9 mouse cellular contexts compared by ENCODE assay signal in genomic region chr1:140245465-140245864, GRCm38 (mm10). TPM values are rescaled to one million over a fixed set of nuclear protein-coding genes. Genes with fewer than 3 reads are reported as not detected.
A peak's percentile ranks its signal among the peaks of the same experiment; 100 is the strongest.
DNase-seq lines count a peak whose midpoint lies in the region; ATAC-seq and TF ChIP-seq lines count a peak whose summit lies in the region.
"Had no signal": no experiment of that assay in that cellular context is flagged by ENCODE, and none has a peak within 500 bp of the region (broad histone marks: within the 10 kb centered on the region; RNA-seq: fewer than 3 reads in every experiment).

No protein-coding gene starts in this region.

- H3K9ac ChIP-seq in lung, embryonic 16.5 days (ENCODE audit: low read length), result peak overlapping the region; percentile 42; the same call in 1 of the 2 replicates

- under 1% methylated on average over 17 of the region's 17 CpGs for WGBS in lung, adult 2 months
- WGBS in hindbrain, embryonic 10.5 days, result 0% methylated on average over 17 of the region's 17 CpGs
- WGBS in lung, embryonic 16.5 days, result under 1% methylated on average over 17 of the region's 17 CpGs

- peak overlapping the region; percentile 32 for H3K4me3 ChIP-seq in lung, adult 2 months (replicated peaks; ENCODE audit: extremely low read depth, low read depth, low read length)
- H3K4me3 ChIP-seq in hindbrain, embryonic 10.5 days, result peak overlapping the region; percentile 70
- peak overlapping the region; percentile 49 for H3K4me3 ChIP-seq in lung, embryonic 16.5 days (ENCODE audit: low read length)

- TF ChIP-seq CTCF in lung, adult 2 months (IDR thresholded peaks at IDR 0.05; ENCODE audit: insufficient read depth, low read length), result no peak

- peak overlapping the region; percentile 78 for H3K4me2 ChIP-seq in lung, embryonic 16.5 days (ENCODE audit: low read depth, low read length)

- H3K27me3 ChIP-seq in hindbrain, embryonic 10.5 days (ENCODE audit: insufficient read depth, poor library complexity, severe bottlenecking), result no peaks in the 10 kb centered on the region
- no peaks in the 10 kb centered on the region for H3K27me3 ChIP-seq in lung, embryonic 16.5 days (ENCODE audit: control insufficient read depth, insufficient read depth, low read depth, low read length)

- ATAC-seq in lung, embryonic 16.5 days (ENCODE audit: low read depth), result peak; percentile 98

- no peaks in the 10 kb centered on the region for H3K36me3 ChIP-seq in hindbrain, embryonic 10.5 days
- H3K36me3 ChIP-seq in lung, embryonic 16.5 days (ENCODE audit: control insufficient read depth, insufficient read depth, low read length), result no peaks in the 10 kb centered on the region

- no peak for TF ChIP-seq POLR2A in lung, adult 2 months (IDR thresholded peaks at IDR 0.05; ENCODE audit: borderline replicate concordance, extremely low read depth, low read depth, low read length)

- H3K4me1 ChIP-seq in lung, adult 2 months (ENCODE audit: control insufficient read depth, insufficient read depth, low read length), result no peaks in the 10 kb centered on the region
- peaks cover 11% of the 10 kb centered on the region for H3K4me1 ChIP-seq in hindbrain, embryonic 10.5 days (replicated peaks)
- H3K4me1 ChIP-seq in lung, embryonic 16.5 days (replicated peaks; ENCODE audit: control insufficient read depth, insufficient read depth, low read length), result peaks cover 7% of the 10 kb centered on the region; the same call in 1 of the 2 replicates

- no peak for DNase-seq in lung, adult 2 months
- no peak for DNase-seq in lung, postnatal 36 days
- peak; percentile 60 to 67 for DNase-seq in frontal cortex, postnatal 14 days (ENCODE audit: low spot score in 2 of 2)
- DNase-seq in hindbrain, embryonic 10.5 days (ENCODE audit: low spot score), result peak; percentile 91
- DNase-seq in layer of hippocampus, postnatal 10 days (ENCODE audit: low spot score in 2 of 2), result peak; percentile 64 to 71
- DNase-seq in right cerebral cortex, adult 18-20 months, result peak; percentile 64
- DNase-seq in T-cell, adult 2 months (ENCODE audit: low spot score), result no peak

- no peaks in the 10 kb centered on the region for H3K9me3 ChIP-seq in hindbrain, embryonic 10.5 days
- no peaks in the 10 kb centered on the region for H3K9me3 ChIP-seq in lung, embryonic 16.5 days (ENCODE audit: control insufficient read depth, low read length)

- peak overlapping the region; percentile 81 for H3K27ac ChIP-seq in hindbrain, embryonic 10.5 days
- H3K27ac ChIP-seq in lung, embryonic 16.5 days (ENCODE audit: low read length), result no peak overlapping the region

RNA-seq across cellular contexts. Expression of gene Kcnt2, which starts 0.5 kb away (rescaled TPM):
- 0.11 TPM in 2 replicates for polyA plus RNA-seq in lung, adult 2 months (2012; rRNA removed)
- polyA plus RNA-seq in hindbrain, embryonic 10.5 days (2016; fragmentation: Nextera tagmentation; extraction: Ambion mirVana), result 1.0 and 1.1 TPM in 2 replicates
- 10 to 100 TPM; 25.5 to 25.7 TPM for total RNA-seq in layer of hippocampus, postnatal 10 days (2021)
- 0.24 and 0.45 TPM in 2 replicates for polyA plus RNA-seq in lung, embryonic 16.5 days (2015; fragmentation: Nextera tagmentation; extraction: Ambion mirVana)
- total RNA-seq: MEL had no signal

Comparison
In these comparisons a context has a peak if more than half of its experiments do, and no peak if none do; other contexts are left out.
1. DNase-seq: peak in frontal cortex, postnatal 14 days (2 of 2), hindbrain, embryonic 10.5 days (single experiment), layer of hippocampus, postnatal 10 days (2 of 2) and right cerebral cortex, adult 18-20 months (single experiment); none in lung, adult 2 months (single experiment), lung, postnatal 36 days (single experiment) and T-cell, adult 2 months (single experiment).
2. Peak in every context shown above with its lines, with median percentiles within 50 percentile points of each other: H3K4me3 ChIP-seq.